Comparison of ENCODE assay signal across 24 mouse cellular contexts in the genomic region with DNA sequence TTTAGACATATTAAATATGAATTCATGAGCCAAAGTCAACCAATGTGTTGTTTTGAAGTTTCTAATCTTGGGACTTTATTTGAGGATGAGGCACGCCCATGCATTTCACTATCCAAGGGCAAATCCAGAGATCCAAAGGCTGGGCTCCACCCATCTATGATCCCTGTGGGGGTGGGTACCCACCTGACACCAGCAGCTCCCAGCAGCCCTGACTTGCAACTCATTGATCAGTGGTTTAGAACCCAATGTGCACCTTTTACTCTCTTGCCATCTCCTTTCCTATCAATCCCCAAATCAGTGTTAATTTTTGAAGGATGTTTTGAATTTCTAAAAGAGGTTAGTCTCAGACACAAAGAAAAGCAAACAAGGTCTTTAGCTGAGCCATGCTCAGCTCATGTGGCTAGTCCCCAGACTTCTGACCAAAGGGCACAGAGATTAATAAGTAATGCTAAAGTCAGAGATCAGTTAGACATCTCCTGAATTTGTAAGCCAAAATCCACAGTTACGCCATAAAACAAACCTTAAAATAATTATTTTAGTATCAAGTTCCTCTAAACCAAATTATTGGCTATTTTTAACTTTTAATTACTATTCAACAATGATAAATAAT.
A peak's percentile ranks its signal among the peaks of the same experiment; 100 is the strongest.
DNase-seq lines count a peak whose midpoint lies in the region; ATAC-seq and TF ChIP-seq lines count a peak whose summit lies in the region.
"Had no signal": no experiment of that assay in that cellular context is flagged by ENCODE, and none has a peak within 500 bp of the region (broad histone marks: within the 10 kb centered on the region; RNA-seq: fewer than 3 reads in every experiment).

No protein-coding gene starts in this region.

- DNase-seq in kidney, adult 18-20 months, result peak; percentile 63
- DNase-seq in kidney, postnatal 0 days (ENCODE audit: low spot score), result no peak
- DNase-seq in heart, adult 18-20 months, result no peak
- DNase-seq in embryo, embryonic 11 days, result no peak
- DNase-seq: adrenal gland, adult 2 months; cerebellum, adult 11 months; cerebellum, adult 9-11 months; layer of hippocampus, adult 9-11 months; left cerebral cortex, postnatal 4 days; right cerebral cortex, adult 18-20 months; right cerebral cortex, postnatal 4 days; thymus, postnatal 36 days had no signal

- no peak overlapping the region for H3K9ac ChIP-seq in intestine, embryonic 16.5 days (ENCODE audit: low read depth, low read length)
- H3K9ac ChIP-seq in kidney, postnatal 0 days (ENCODE audit: low read depth, low read length), result no peak overlapping the region
- H3K9ac ChIP-seq in liver, embryonic 16.5 days (ENCODE audit: low read depth, low read length), result no peak overlapping the region
- H3K9ac ChIP-seq in hindbrain, embryonic 12.5 days, result no peak overlapping the region
- H3K9ac ChIP-seq: heart, embryonic 15.5 days; limb, embryonic 15.5 days; stomach, embryonic 15.5 days had no signal

- no peaks in the 10 kb centered on the region for H3K4me1 ChIP-seq in intestine, embryonic 16.5 days (ENCODE audit: control insufficient read depth, insufficient read depth, low read length)
- no peaks in the 10 kb centered on the region for H3K4me1 ChIP-seq in kidney, postnatal 0 days (replicated peaks; ENCODE audit: insufficient read depth, low read length)
- no peaks in the 10 kb centered on the region; the same call in 1 of the 2 replicates for H3K4me1 ChIP-seq in liver, embryonic 16.5 days (ENCODE audit: control insufficient read depth, low read depth, low read length)
- H3K4me1 ChIP-seq in hindbrain, embryonic 12.5 days, result no peaks in the 10 kb centered on the region
- H3K4me1 ChIP-seq: embryonic facial prominence, embryonic 10.5 days; forebrain, embryonic 10.5 days; heart, embryonic 15.5 days; limb, embryonic 15.5 days; midbrain, embryonic 10.5 days; stomach, embryonic 15.5 days had no signal

- no peaks in the 10 kb centered on the region for H3K36me3 ChIP-seq in intestine, embryonic 16.5 days (ENCODE audit: control insufficient read depth, insufficient read depth, low read length)
- H3K36me3 ChIP-seq in kidney, postnatal 0 days (ENCODE audit: insufficient read depth, low read length), result no peaks in the 10 kb centered on the region
- no peaks in the 10 kb centered on the region for H3K36me3 ChIP-seq in liver, embryonic 16.5 days (ENCODE audit: control insufficient read depth, insufficient read depth)
- H3K36me3 ChIP-seq in hindbrain, embryonic 12.5 days, result no peaks in the 10 kb centered on the region
- H3K36me3 ChIP-seq: embryonic facial prominence, embryonic 10.5 days; forebrain, embryonic 10.5 days; heart, embryonic 15.5 days; limb, embryonic 15.5 days; stomach, embryonic 15.5 days had no signal

- 81% methylated on average over 2 of the region's 2 CpGs for WGBS in intestine, embryonic 16.5 days
- WGBS in kidney, postnatal 0 days, result 76% methylated on average over 2 of the region's 2 CpGs
- 52% methylated on average over 2 of the region's 2 CpGs for WGBS in liver, embryonic 16.5 days (ENCODE audit: insufficient replicate concordance)
- WGBS in hindbrain, embryonic 12.5 days, result 96% methylated on average over 2 of the region's 2 CpGs

- no peak overlapping the region for H3K4me2 ChIP-seq in intestine, embryonic 16.5 days (ENCODE audit: low read depth, low read length)
- no peak overlapping the region for H3K4me2 ChIP-seq in kidney, postnatal 0 days (ENCODE audit: low read length)
- H3K4me2 ChIP-seq in liver, embryonic 16.5 days (ENCODE audit: low read depth, low read length), result no peak overlapping the region
- no peak overlapping the region for H3K4me2 ChIP-seq in hindbrain, embryonic 12.5 days (replicated peaks)
- H3K4me2 ChIP-seq: heart, embryonic 15.5 days; limb, embryonic 15.5 days; stomach, embryonic 15.5 days had no signal

- ATAC-seq in intestine, embryonic 16.5 days, result peak; percentile 72
- ATAC-seq in kidney, postnatal 0 days (replicated peaks; ENCODE audit: low FRiP score, low read depth), result peak; percentile 74
- peak; percentile 76 for ATAC-seq in liver, embryonic 16.5 days (ENCODE audit: low read depth)
- ATAC-seq in hindbrain, embryonic 12.5 days (ENCODE audit: low FRiP score), result no peak
- ATAC-seq: hindbrain, embryonic 16.5 days; lung, postnatal 0 days had no signal

- no peak for TF ChIP-seq CTCF in kidney, postnatal 0 days (IDR thresholded peaks at IDR 0.05; ENCODE audit: low read depth)

- H3K27me3 ChIP-seq in intestine, embryonic 16.5 days (replicated peaks; ENCODE audit: control insufficient read depth, insufficient read depth, low read length), result no peaks in the 10 kb centered on the region
- no peaks in the 10 kb centered on the region for H3K27me3 ChIP-seq in kidney, postnatal 0 days (ENCODE audit: insufficient read depth, low read length)
- no peaks in the 10 kb centered on the region for H3K27me3 ChIP-seq in liver, embryonic 16.5 days (ENCODE audit: control insufficient read depth, insufficient read depth, low read depth, low read length)
- no peaks in the 10 kb centered on the region for H3K27me3 ChIP-seq in hindbrain, embryonic 12.5 days
- H3K27me3 ChIP-seq: heart, embryonic 15.5 days; limb, embryonic 15.5 days; stomach, embryonic 15.5 days had no signal

- H3K27ac ChIP-seq in intestine, embryonic 16.5 days (ENCODE audit: low read length), result no peak overlapping the region
- H3K27ac ChIP-seq in kidney, postnatal 0 days, result no peak overlapping the region
- peak overlapping the region; percentile 75; the same call in 1 of the 2 replicates for H3K27ac ChIP-seq in liver, embryonic 16.5 days (ENCODE audit: low read length)
- H3K27ac ChIP-seq in hindbrain, embryonic 12.5 days, result no peak overlapping the region
- H3K27ac ChIP-seq: embryonic facial prominence, embryonic 10.5 days; forebrain, embryonic 10.5 days; heart, embryonic 15.5 days; left cerebral cortex, adult 2 months; limb, embryonic 15.5 days; midbrain, embryonic 10.5 days; stomach, embryonic 15.5 days had no signal

- no peaks in the 10 kb centered on the region for H3K9me3 ChIP-seq in intestine, embryonic 16.5 days (ENCODE audit: control insufficient read depth, low read length)
- H3K9me3 ChIP-seq in kidney, postnatal 0 days (replicated peaks; ENCODE audit: low read length), result no peaks in the 10 kb centered on the region
- H3K9me3 ChIP-seq in liver, embryonic 16.5 days (replicated peaks; ENCODE audit: control insufficient read depth, low read length), result no peaks in the 10 kb centered on the region
- no peaks in the 10 kb centered on the region for H3K9me3 ChIP-seq in hindbrain, embryonic 12.5 days (replicated peaks)
- H3K9me3 ChIP-seq: embryonic facial prominence, embryonic 10.5 days; forebrain, embryonic 10.5 days; heart, embryonic 15.5 days; limb, embryonic 15.5 days; midbrain, embryonic 10.5 days; stomach, embryonic 15.5 days had no signal

- H3K4me3 ChIP-seq in intestine, embryonic 16.5 days (ENCODE audit: low read length), result no peak overlapping the region
- no peak overlapping the region for H3K4me3 ChIP-seq in kidney, postnatal 0 days (replicated peaks; ENCODE audit: low read depth, low read length)
- H3K4me3 ChIP-seq in liver, embryonic 16.5 days (ENCODE audit: low read depth, low read length), result no peak overlapping the region
- no peak overlapping the region for H3K4me3 ChIP-seq in hindbrain, embryonic 12.5 days
- H3K4me3 ChIP-seq: embryonic facial prominence, embryonic 10.5 days; forebrain, embryonic 10.5 days; heart, embryonic 15.5 days; left cerebral cortex, adult 2 months; limb, embryonic 15.5 days; midbrain, embryonic 10.5 days; stomach, embryonic 15.5 days had no signal
